Mouse (Mus musculus) embryonic facial prominence, embryonic 12.5 days (tissue): ENCODE data around the gene 1700023F06Rik. TPM values are rescaled to one million over a fixed set of nuclear protein-coding genes. Genes with fewer than 3 reads are reported as not detected.
A peak's percentile ranks its signal among the peaks of the same experiment; 100 is the strongest.
"Not testable (repeated sequence)": the region's sequence is repeated elsewhere in the genome, so short reads cannot be mapped to it uniquely, and the experiment has no call there.

Experiments used
- ATAC-seq: fragments of 200-750 bp; cut with Nextera tagmentation; 2 replicates; pipeline ENCODE4 v1.8.0; 2017; ENCODE audit not compliant: insufficient number of reproducible peaks, insufficient read depth, low FRiP score, low TSS enrichment
- H3K27ac ChIP-seq: fragments of 300-500 bp; sonication (generic); 2 replicates; pipeline ENCODE4 v1.5.1; 2016; ENCODE audit warnings: mild to moderate bottlenecking
- H3K27me3 ChIP-seq: fragments of 300-500 bp; sonication (generic); 2 replicates; pipeline ENCODE4 v1.6.1; 2016; ENCODE audit warnings: mild to moderate bottlenecking, moderate library complexity
- H3K36me3 ChIP-seq: fragments of 300-500 bp; sonication (generic); 2 replicates; pipeline ENCODE4 v1.6.1; 2016; ENCODE audit warnings: mild to moderate bottlenecking
- H3K4me1 ChIP-seq: fragments of 300-500 bp; sonication (generic); 2 replicates; pipeline ENCODE4 v1.6.1; 2016
- H3K4me2 ChIP-seq: fragments of 300-500 bp; sonication (generic); replicated peaks from 2 replicates; pipeline ENCODE4 v1.6.1; 2016; ENCODE audit warnings: mild to moderate bottlenecking, moderate library complexity
- H3K4me3 ChIP-seq: fragments of 300-500 bp; sonication (generic); 2 replicates; pipeline ENCODE4 v1.5.1; 2016; ENCODE audit warnings: mild to moderate bottlenecking
- H3K9ac ChIP-seq: fragments of 300-500 bp; sonication (generic); 2 replicates; pipeline ENCODE4 v1.6.1; 2016; ENCODE audit warnings: mild to moderate bottlenecking, moderate library complexity
- H3K9me3 ChIP-seq: fragments of 300-500 bp; sonication (generic); 2 replicates; pipeline ENCODE4 v1.6.1; 2016; ENCODE audit warnings: mild to moderate bottlenecking, moderate library complexity
- WGBS: fragments of 180-500 bp; shearing (Covaris S2); methylation state at CpG from one replicate; pipeline ENCODE4 v1.1.7; 2016; 5-methylcytosine and 5-hydroxymethylcytosine counted together
- polyA plus RNA-seq: library from polyadenylated mRNA; unstranded; fragments of >200 nt; fragmentation: Nextera tagmentation; extraction: Ambion mirVana; gene quantifications from 2 replicates; pipeline ENCODE4 v1.2.1, GENCODE M21; 2016

1700023F06Rik gene
- polyA plus RNA-seq, 1 experiment from 2014 or later: 0.95 TPM

- H3K9ac ChIP-seq, H3K9me3 ChIP-seq, H3K4me3 ChIP-seq, ATAC-seq, H3K27me3 ChIP-seq, H3K27ac ChIP-seq, H3K4me2 ChIP-seq: not testable (repeated sequence)
- WGBS: 84% methylated on average over 4 of the region's 4 CpGs
- Histone ChIP-seq H3K4me1 (peaks cover 12% of the 10 kb centered on the region), H3K36me3 (peaks cover 46% of the 10 kb centered on the region)
These were observed 14.4 kb upstream of the 1700023F06Rik start for GRCm38 (mm10) chr11:103222718-103223117.

GRCm38 (mm10) chr11:103221437-103221836 lies 13.1 kb upstream of the 1700023F06Rik start:
- Histone ChIP-seq H3K27me3 (peaks cover 6% of the 10 kb centered on the region; the same call in 1 of the 2 replicates), H3K27ac (no peak overlapping the region), H3K9me3 (no peaks in the 10 kb centered on the region), H3K4me3 (no peak overlapping the region), H3K36me3 (peaks cover 37% of the 10 kb centered on the region), H3K4me1 (peaks cover 12% of the 10 kb centered on the region), H3K4me2 (no peak overlapping the region), H3K9ac (no peak overlapping the region)
- 88% methylated on average over 6 of the region's 6 CpGs for WGBS
- ATAC-seq: no peak

GRCm38 (mm10) chr11:103219995-103220394 lies 11.6 kb upstream of the 1700023F06Rik start:
- H3K9ac ChIP-seq: no peak overlapping the region
- no peak overlapping the region for H3K4me3 ChIP-seq
- peaks cover 32% of the 10 kb centered on the region for H3K36me3 ChIP-seq
- H3K4me1 ChIP-seq: peaks cover 10% of the 10 kb centered on the region
- WGBS: 82% methylated on average over 4 of the region's 4 CpGs
- H3K4me2 ChIP-seq: no peak overlapping the region
- H3K27me3 ChIP-seq: peaks cover 6% of the 10 kb centered on the region; the same call in 1 of the 2 replicates
- no peak overlapping the region for H3K27ac ChIP-seq
- no peak for ATAC-seq
- H3K9me3 ChIP-seq: no peaks in the 10 kb centered on the region

- peaks cover 6% of the 10 kb centered on the region; the same call in 1 of the 2 replicates for H3K27me3 ChIP-seq
- no peaks in the 10 kb centered on the region for H3K9me3 ChIP-seq
- H3K4me3 ChIP-seq: no peak overlapping the region
- H3K27ac ChIP-seq: no peak overlapping the region
- H3K9ac ChIP-seq: no peak overlapping the region
- H3K4me2 ChIP-seq: no peak overlapping the region
- H3K36me3 ChIP-seq: peaks cover 29% of the 10 kb centered on the region
- no peak for ATAC-seq
- H3K4me1 ChIP-seq: peaks cover 6% of the 10 kb centered on the region; the same call in 1 of the 2 replicates
- 88% methylated on average over 5 of the region's 5 CpGs for WGBS
These were observed 10.9 kb upstream of the 1700023F06Rik start for GRCm38 (mm10) chr11:103219259-103219658.

GRCm38 (mm10) chr11:103218517-103218901 lies 10.2 kb upstream of the 1700023F06Rik start:
- peak overlapping the region; percentile 47; the same call in 1 of the 2 replicates for H3K9ac ChIP-seq
- ATAC-seq: no peak
- peak overlapping the region; percentile 91 for H3K4me2 ChIP-seq
- peaks cover 6% of the 10 kb centered on the region; the same call in 1 of the 2 replicates for H3K27me3 ChIP-seq
- H3K4me3 ChIP-seq: peak overlapping the region; percentile 36
- peaks cover 27% of the 10 kb centered on the region for H3K36me3 ChIP-seq
- peaks cover 6% of the 10 kb centered on the region; the same call in 1 of the 2 replicates for H3K4me1 ChIP-seq
- WGBS: 27% methylated on average over 6 of the region's 6 CpGs
- no peaks in the 10 kb centered on the region for H3K9me3 ChIP-seq
- H3K27ac ChIP-seq: no peak overlapping the region

- H3K4me1 ChIP-seq: peaks cover 6% of the 10 kb centered on the region; the same call in 1 of the 2 replicates
- H3K27ac ChIP-seq: no peak within 1 kb of the TSS
- peak within 1 kb of the TSS; percentile 36 for H3K4me3 ChIP-seq
- H3K4me2 ChIP-seq: peak within 1 kb of the TSS; percentile 91
- ATAC-seq: peak; percentile 50
- H3K9ac ChIP-seq: peak within 1 kb of the TSS; percentile 47; the same call in 1 of the 2 replicates
- H3K36me3 ChIP-seq: peaks cover 23% of the 10 kb centered on the region
- under 1% methylated on average over 45 of the region's 45 CpGs for WGBS
- H3K9me3 ChIP-seq: no peaks in the 10 kb centered on the region
- peaks cover 6% of the 10 kb centered on the region; the same call in 1 of the 2 replicates for H3K27me3 ChIP-seq
These were observed 9.6 kb upstream of the 1700023F06Rik start, which contains the start of gene Spata32 for GRCm38 (mm10) chr11:103217790-103218516. Gene Spata32, minus strand, starts transcription at chr11:103218432.

GRCm38 (mm10) chr11:103215355-103215754 lies 7.0 kb upstream of the 1700023F06Rik start:
- Histone ChIP-seq H3K4me3 (no peak overlapping the region), H3K27ac (no peak overlapping the region), H3K9ac (no peak overlapping the region), H3K4me1 (peaks cover 6% of the 10 kb centered on the region; the same call in 1 of the 2 replicates), H3K9me3 (no peaks in the 10 kb centered on the region), H3K36me3 (peaks cover 7% of the 10 kb centered on the region; the same call in 1 of the 2 replicates), H3K4me2 (no peak overlapping the region), H3K27me3 (peaks cover 6% of the 10 kb centered on the region; the same call in 1 of the 2 replicates)
- 81% methylated on average over 1 of the region's 1 CpGs for WGBS
- ATAC-seq: no peak

- Histone ChIP-seq H3K4me2 (no peak overlapping the region), H3K9ac (no peak overlapping the region), H3K4me3 (no peak overlapping the region), H3K4me1 (peaks cover 6% of the 10 kb centered on the region; the same call in 1 of the 2 replicates), H3K27ac (no peak overlapping the region), H3K9me3 (no peaks in the 10 kb centered on the region), H3K36me3 (no peaks in the 10 kb centered on the region), H3K27me3 (0 out of 2 replicates have a peak, but pooled peaks cover 2% of the 10 kb centered on the region)
- no peak for ATAC-seq
- 88% methylated on average over 5 of the region's 5 CpGs for WGBS
These were observed 5.4 kb upstream of the 1700023F06Rik start for GRCm38 (mm10) chr11:103213712-103214111.

- ATAC-seq: no peak
- WGBS: 66% methylated on average over 8 of the region's 8 CpGs
- Histone ChIP-seq H3K36me3 (no peaks in the 10 kb centered on the region), H3K27me3 (0 out of 2 replicates have a peak, but pooled peaks cover 3% of the 10 kb centered on the region), H3K4me2 (no peak overlapping the region), H3K4me1 (no peaks in the 10 kb centered on the region), H3K27ac (no peak overlapping the region), H3K9me3 (no peaks in the 10 kb centered on the region), H3K9ac (no peak overlapping the region), H3K4me3 (no peak overlapping the region)
These were observed 1.9 kb upstream of the 1700023F06Rik start for GRCm38 (mm10) chr11:103210291-103210690.

- peaks cover 8% of the 10 kb centered on the region for H3K27me3 ChIP-seq
- no peaks in the 10 kb centered on the region for H3K9me3 ChIP-seq
- no peak overlapping the region for H3K4me3 ChIP-seq
- H3K4me2 ChIP-seq: no peak overlapping the region
- 92% methylated on average over 6 of the region's 6 CpGs for WGBS
- peaks cover 11% of the 10 kb centered on the region; the same call in 1 of the 2 replicates for H3K4me1 ChIP-seq
- no peak for ATAC-seq
- no peak overlapping the region for H3K27ac ChIP-seq
- no peak overlapping the region for H3K9ac ChIP-seq
- H3K36me3 ChIP-seq: no peaks in the 10 kb centered on the region
These were observed 2.2 kb downstream of the 1700023F06Rik start for GRCm38 (mm10) chr11:103206203-103206602.

GRCm38 (mm10) chr11:103202376-103202775 lies 6.0 kb downstream of the 1700023F06Rik start:
- Histone ChIP-seq H3K9me3 (no peaks in the 10 kb centered on the region), H3K4me1 (peaks cover 30% of the 10 kb centered on the region), H3K9ac (no peak overlapping the region), H3K27me3 (peaks cover 44% of the 10 kb centered on the region), H3K27ac (no peak overlapping the region), H3K4me2 (no peak overlapping the region), H3K36me3 (no peaks in the 10 kb centered on the region), H3K4me3 (no peak overlapping the region)
- ATAC-seq: no peak

- Histone ChIP-seq H3K4me1 (peaks cover 30% of the 10 kb centered on the region), H3K9ac (no peak overlapping the region), H3K9me3 (no peaks in the 10 kb centered on the region), H3K36me3 (no peaks in the 10 kb centered on the region), H3K4me2 (no peak overlapping the region), H3K4me3 (no peak overlapping the region), H3K27me3 (peaks cover 51% of the 10 kb centered on the region), H3K27ac (no peak overlapping the region)
- no peak for ATAC-seq
- WGBS: 25% methylated on average over 6 of the region's 6 CpGs
These were observed 6.7 kb downstream of the 1700023F06Rik start for GRCm38 (mm10) chr11:103201664-103202063.
